Mouse (Mus musculus) liver, postnatal 0 days (tissue): ENCODE measurements around the gene Slc44a1.

Experiments used
- CTCF ChIP-seq: sonication (generic); IDR thresholded peaks from 2 replicates; pipeline ENCODE4 v1.5.1; 2016; ENCODE audit warnings: antibody characterized with exemption, low read depth
- EP300 ChIP-seq: IDR thresholded peaks from 2 replicates; pipeline ENCODE4 v1.6.1; 2016; ENCODE audit warnings: antibody characterized with exemption, low read depth, mild to moderate bottlenecking

- TF ChIP-seq EP300 = no peak
- TF ChIP-seq CTCF = no peak
Measured at GRCm38 (mm10) chr4:53628924-53629323, 188.7 kb downstream of the Slc44a1 start.
